Mouse (Mus musculus) left cerebral cortex, postnatal 25 days (tissue): ENCODE results near the gene Cypt3. TPM values are rescaled to one million over a fixed set of nuclear protein-coding genes. Genes with fewer than 3 reads are reported as not detected.

ENCODE experiments used
- DNase-seq, 2 experiments: peaks; one replicate each; pipeline ENCODE4 v3.0.0; 2022; ENCODE audit warnings: low spot score in 2 of 2, mixed read lengths in 1 of 2
- intact Hi-C: fragments of 180-260 bp; cut with DNase I; formaldehyde crosslinking; loops from one replicate; pipeline ENCODE4 v1.15.1; 2025
- total RNA-seq, 2 experiments: library from RNA; stranded (reverse); gene quantifications; 2 replicates each; pipeline ENCODE4 v1.2.3; 2021

Cypt3 gene
- not detected for total RNA-seq

- DNase-seq = no peak
- intact Hi-C loops = no loop called here
These were observed at the start of gene Cypt3 for GRCm38 (mm10) chrX:153558293-153558692. Cypt3 (plus strand) TSS chrX:153558593.

- no peak for DNase-seq
- intact Hi-C loops = no loop called here
These were observed 42.9 kb upstream of the Cypt3 start for GRCm38 (mm10) chrX:153515491-153515890.

- intact Hi-C loops = no loop called here
- DNase-seq = peak in 1 of 2 experiments; percentile 5
These were observed 30.0 kb upstream of the Cypt3 start for GRCm38 (mm10) chrX:153528399-153528798.

- no peak for DNase-seq
These were observed 1.8 kb upstream of the Cypt3 start for GRCm38 (mm10) chrX:153556634-153557033.

GRCm38 (mm10) chrX:153564650-153565049 lies 6.3 kb downstream of the Cypt3 start:
- intact Hi-C loops = no loop called here
- DNase-seq = no peak

More at GRCm38 (mm10) chrX:153556634-153557033, 1.8 kb upstream of the Cypt3 start:
- intact Hi-C loops = no loop called here

GRCm38 (mm10) chrX:153599583-153599982 lies 41.2 kb downstream of the Cypt3 start:
- no peak for DNase-seq
- intact Hi-C loops = no loop called here

Other genes starting within 250 kb of the Cypt3 start
- gene Ubqln2, start 60.4 kb upstream of the Cypt3 start, total RNA-seq = 100 to 1,000 TPM; 218 to 226 TPM
- 1 to 10 TPM; 2.7 to 3.4 TPM for gene Kctd12b, start 137.8 kb downstream of the Cypt3 start, total RNA-seq
- gene Nbdy, start 165.0 kb downstream of the Cypt3 start, total RNA-seq = 10 to 100 TPM; 47.3 to 56.7 TPM